Comparison of ENCODE assay signal across 8 mouse cellular contexts in genomic region chr13:110018941-110019743, GRCm38 (mm10).
DNase-seq lines count a peak whose midpoint lies in the region; ATAC-seq and TF ChIP-seq lines count a peak whose summit lies in the region.

No protein-coding gene starts in this region.

- ATAC-seq in heart, postnatal 0 days (ENCODE audit: insufficient read depth, low read depth): peak; percentile 36; the same call in 1 of the 2 replicates
- ATAC-seq in midbrain, embryonic 14.5 days (ENCODE audit: low FRiP score, low TSS enrichment): peak; percentile 63
- no peak for ATAC-seq in frontal cortex, adult (ENCODE audit: low TSS enrichment)

- H3K4me2 ChIP-seq in heart, postnatal 0 days (ENCODE audit: low read depth, low read length): peak overlapping the region; percentile 83
- H3K4me2 ChIP-seq in midbrain, embryonic 14.5 days (ENCODE audit: low read length): peak overlapping the region; percentile 55

- H3K9ac ChIP-seq in heart, postnatal 0 days (replicated peaks; ENCODE audit: low read depth, low read length): peak overlapping the region; percentile 50; the same call in 1 of the 2 replicates
- H3K9ac ChIP-seq in midbrain, embryonic 14.5 days (replicated peaks; ENCODE audit: low read length): peak overlapping the region; percentile 65

- no peak for TF ChIP-seq POLR2A in thymus, adult 2 months (IDR thresholded peaks at IDR 0.05; ENCODE audit: control insufficient read depth, extremely low read depth, insufficient read depth, low read length, poor library complexity)

- no peaks in the 10 kb centered on the region for H3K9me3 ChIP-seq in heart, postnatal 0 days (replicated peaks; ENCODE audit: control insufficient read depth, low read length)
- H3K9me3 ChIP-seq in midbrain, embryonic 14.5 days (ENCODE audit: control insufficient read depth, low read length): no peaks in the 10 kb centered on the region

- no peaks in the 10 kb centered on the region for H3K36me3 ChIP-seq in thymus, adult 2 months (ENCODE audit: control insufficient read depth, insufficient read depth, low read length)
- H3K36me3 ChIP-seq in heart, postnatal 0 days (replicated peaks; ENCODE audit: control insufficient read depth, insufficient read depth, low read length): no peaks in the 10 kb centered on the region
- no peaks in the 10 kb centered on the region for H3K36me3 ChIP-seq in midbrain, embryonic 14.5 days (ENCODE audit: control insufficient read depth, insufficient read depth, low read length)

- H3K4me3 ChIP-seq in thymus, adult 2 months (ENCODE audit: control insufficient read depth, insufficient read depth, low read length): no peak overlapping the region
- H3K4me3 ChIP-seq in heart, postnatal 0 days (ENCODE audit: low read depth, low read length): peak overlapping the region; percentile 55
- peak overlapping the region; percentile 35 for H3K4me3 ChIP-seq in midbrain, embryonic 14.5 days (replicated peaks; ENCODE audit: low read depth, low read length)

- H3K27ac ChIP-seq in thymus, adult 2 months (ENCODE audit: control insufficient read depth, insufficient read depth, low read length): no peak overlapping the region
- no peak overlapping the region for H3K27ac ChIP-seq in heart, postnatal 0 days (ENCODE audit: low read depth)
- H3K27ac ChIP-seq in midbrain, embryonic 14.5 days (replicated peaks; ENCODE audit: low read depth, low read length): peak overlapping the region; percentile 89

- H3K4me1 ChIP-seq in thymus, adult 2 months (replicated peaks; ENCODE audit: control insufficient read depth, insufficient read depth, low read length): peaks cover 10% of the 10 kb centered on the region
- H3K4me1 ChIP-seq in heart, postnatal 0 days (ENCODE audit: control insufficient read depth, insufficient read depth): no peaks in the 10 kb centered on the region
- peaks cover 9% of the 10 kb centered on the region for H3K4me1 ChIP-seq in midbrain, embryonic 14.5 days (ENCODE audit: control insufficient read depth, insufficient read depth, low read length)

- H3K27me3 ChIP-seq in thymus, adult 2 months (ENCODE audit: control insufficient read depth, insufficient read depth, low read length): no peaks in the 10 kb centered on the region
- 0 out of 2 replicates have a peak, but pooled peaks cover 1% of the 10 kb centered on the region for H3K27me3 ChIP-seq in heart, postnatal 0 days (ENCODE audit: control insufficient read depth, insufficient read depth, low read length)
- no peaks in the 10 kb centered on the region for H3K27me3 ChIP-seq in midbrain, embryonic 14.5 days (ENCODE audit: control insufficient read depth, insufficient read depth, low read length)

- DNase-seq in thymus, adult 2 months: peak; percentile 5
- DNase-seq in thymus, adult 18-20 months: no peak
- DNase-seq in cerebellum, postnatal 36 days: peak; percentile 6 to 20
- DNase-seq in heart, postnatal 0 days (ENCODE audit: low spot score): peak; percentile 30
- peak; percentile 20 to 37 for DNase-seq in kidney, postnatal 4 days
- DNase-seq in midbrain, embryonic 14.5 days: peak; percentile 68
- DNase-seq in spleen, postnatal 14 days (ENCODE audit: low spot score in 2 of 2): no peak

- TF ChIP-seq EP300 in heart, postnatal 0 days (IDR thresholded peaks at IDR 0.05; ENCODE audit: low read depth): no peak

- no peak for TF ChIP-seq CTCF in thymus, adult 2 months (IDR thresholded peaks at IDR 0.05; ENCODE audit: borderline replicate concordance, control insufficient read depth, extremely low read depth, insufficient read depth, low read length, poor library complexity)
- no peak for TF ChIP-seq CTCF in heart, postnatal 0 days (IDR thresholded peaks at IDR 0.05; ENCODE audit: low read depth)

- 5% methylated on average over 20 of the region's 20 CpGs for WGBS in thymus, adult 2 months
- 3% methylated on average over 20 of the region's 20 CpGs for WGBS in heart, postnatal 0 days
- WGBS in midbrain, embryonic 14.5 days: under 1% methylated on average over 20 of the region's 20 CpGs

Comparison
In these comparisons a context has a peak if more than half of its experiments do, and no peak if none do; other contexts are left out.
1. DNase-seq: peak in thymus, adult 2 months (single experiment), cerebellum, postnatal 36 days (2 of 2), heart, postnatal 0 days (single experiment), kidney, postnatal 4 days (2 of 2) and midbrain, embryonic 14.5 days (single experiment); none in thymus, adult 18-20 months (0 of 2) and spleen, postnatal 14 days (0 of 2).